Mouse (Mus musculus) C2C12 (cell line): ENCODE data around the gene Tmem220. TPM values are rescaled to one million over a fixed set of nuclear protein-coding genes. Genes with fewer than 3 reads are reported as not detected.

Experiments used
- H3K27me3 ChIP-seq: one replicate; pipeline ENCODE4 v1.6.1; 2011; ENCODE audit not compliant: control insufficient read depth, insufficient read depth, insufficient read length
- H3K36me3 ChIP-seq: one replicate; pipeline ENCODE4 v1.6.1; 2011; ENCODE audit not compliant: control insufficient read depth, insufficient read depth
- H3K4me3 ChIP-seq: one replicate; pipeline ENCODE4 v1.5.1; 2011; ENCODE audit warnings: mild to moderate bottlenecking, control low read depth; ENCODE audit not compliant: poor library complexity, insufficient read depth, severe bottlenecking
- H3K79me2 ChIP-seq: one replicate; pipeline ENCODE4 v1.6.1; 2011; ENCODE audit not compliant: control insufficient read depth, insufficient read depth
- H3K79me3 ChIP-seq: one replicate; pipeline ENCODE4 v1.6.1; 2011; ENCODE audit warnings: low read depth, control low read depth
- H3ac ChIP-seq: one replicate; pipeline ENCODE3; 2011; ENCODE audit warnings: low read depth; ENCODE audit not compliant: control insufficient read depth, insufficient read length
- CEBPB ChIP-seq: IDR thresholded peaks from one replicate; pipeline ENCODE4 v1.6.1; 2011; ENCODE audit warnings: low read depth, mild to moderate bottlenecking, control low read depth, moderate library complexity
- CTCF ChIP-seq: IDR thresholded peaks from one replicate; pipeline ENCODE4 v1.5.1; 2011; ENCODE audit not compliant: control insufficient read depth, insufficient read depth, insufficient read length
- FOSL1 ChIP-seq: IDR thresholded peaks from one replicate; pipeline ENCODE4 v1.8.0; 2011; ENCODE audit warnings: mild to moderate bottlenecking, low read length; ENCODE audit not compliant: poor library complexity, insufficient read depth, severe bottlenecking
- MAX ChIP-seq: IDR thresholded peaks from one replicate; pipeline ENCODE4 v1.6.1; 2011; ENCODE audit warnings: mild to moderate bottlenecking, control low read depth
- MYOD1 ChIP-seq: IDR thresholded peaks from one replicate; pipeline ENCODE4 v1.6.1; 2011; ENCODE audit warnings: low read depth; ENCODE audit not compliant: control insufficient read depth, insufficient read length
- MYOG ChIP-seq: IDR thresholded peaks from one replicate; pipeline ENCODE4 v1.6.1; 2011; ENCODE audit not compliant: control insufficient read depth, insufficient read length; ENCODE audit errors: extremely low read depth
- USF1 ChIP-seq: IDR thresholded peaks from one replicate; pipeline ENCODE4 v1.6.1; 2011; ENCODE audit warnings: low read depth, mild to moderate bottlenecking, control low read depth, moderate library complexity
- polyA plus RNA-seq: library from polyadenylated mRNA; unstranded; fragments of >200 nt; fragmentation: generic; extraction: Trizol; gene quantifications from one replicate; pipeline ENCODE4 v1.2.1, GENCODE M21; 2012; ENCODE audit warnings: missing spikeins

Tmem220 gene
- polyA plus RNA-seq, 1 experiment, result 0.09 TPM

- Histone ChIP-seq H3K4me3 (no peak overlapping the region), H3K36me3 (no peaks in the 10 kb centered on the region), H3ac (no peak overlapping the region), H3K27me3 (peaks cover 18% of the 10 kb centered on the region), H3K79me2 (no peaks in the 10 kb centered on the region), H3K79me3 (no peaks in the 10 kb centered on the region)
- TF ChIP-seq MAX (no peak), MYOD1 (peak; percentile 12)
Measured at GRCm38 (mm10) chr11:67081125-67081649, 56.2 kb downstream of the Tmem220 start.

GRCm38 (mm10) chr11:67082188-67082587 is 57.2 kb downstream of the Tmem220 start:
- no peak for TF ChIP-seq MYOD1
- no peak for TF ChIP-seq CTCF
- no peak for TF ChIP-seq MYOG
- TF ChIP-seq USF1, result no peak
- no peak for TF ChIP-seq MAX
- no peak for TF ChIP-seq CEBPB
- no peak for TF ChIP-seq FOSL1

GRCm38 (mm10) chr11:67082793-67083192 is 57.8 kb downstream of the Tmem220 start:
- Histone ChIP-seq H3K79me2 (no peaks in the 10 kb centered on the region), H3K27me3 (peaks cover 31% of the 10 kb centered on the region), H3K36me3 (no peaks in the 10 kb centered on the region), H3K79me3 (no peaks in the 10 kb centered on the region), H3K4me3 (no peak overlapping the region), H3ac (no peak overlapping the region)
- no peak for TF ChIP-seq CTCF
- TF ChIP-seq CEBPB, result no peak
- no peak for TF ChIP-seq USF1
- no peak for TF ChIP-seq MYOG
- no peak for TF ChIP-seq FOSL1
- no peak for TF ChIP-seq MYOD1
- TF ChIP-seq MAX, result no peak

More at GRCm38 (mm10) chr11:67082188-67082587, 57.2 kb downstream of the Tmem220 start:
- no peaks in the 10 kb centered on the region for H3K79me2 ChIP-seq
- no peak overlapping the region for H3K4me3 ChIP-seq
- no peaks in the 10 kb centered on the region for H3K79me3 ChIP-seq
- H3K27me3 ChIP-seq, result peaks cover 25% of the 10 kb centered on the region
- no peaks in the 10 kb centered on the region for H3K36me3 ChIP-seq
- H3ac ChIP-seq, result no peak overlapping the region

- Histone ChIP-seq H3K79me2 (no peaks in the 10 kb centered on the region), H3ac (no peak overlapping the region), H3K4me3 (no peak overlapping the region), H3K36me3 (no peaks in the 10 kb centered on the region), H3K27me3 (peaks cover 35% of the 10 kb centered on the region), H3K79me3 (no peaks in the 10 kb centered on the region)
- TF ChIP-seq CTCF (no peak), USF1 (no peak), MAX (no peak), MYOG (no peak), FOSL1 (no peak)
Measured at GRCm38 (mm10) chr11:67083239-67083638, 58.3 kb downstream of the Tmem220 start.

- no peak for TF ChIP-seq MYOG
- no peak for TF ChIP-seq MAX
- TF ChIP-seq CTCF, result no peak
- no peak for TF ChIP-seq MYOD1
- no peak for TF ChIP-seq USF1
- no peak for TF ChIP-seq CEBPB
- no peak for TF ChIP-seq FOSL1
- no peak overlapping the region for H3K4me3 ChIP-seq
- no peaks in the 10 kb centered on the region for H3K79me2 ChIP-seq
- H3K79me3 ChIP-seq, result no peaks in the 10 kb centered on the region
- no peak overlapping the region for H3ac ChIP-seq
- H3K36me3 ChIP-seq, result no peaks in the 10 kb centered on the region
- H3K27me3 ChIP-seq, result peaks cover 37% of the 10 kb centered on the region
Measured at GRCm38 (mm10) chr11:67083712-67084340, 58.9 kb downstream of the Tmem220 start.

Other genes starting within 250 kb of the Tmem220 start
- not detected for gene Pirt, start 113.2 kb upstream of the Tmem220 start, polyA plus RNA-seq
- not detected for gene Tmem238l, start 68.5 kb upstream of the Tmem220 start, polyA plus RNA-seq
- gene Adprm, start 27.4 kb downstream of the Tmem220 start, polyA plus RNA-seq, result 12.4 TPM
- gene Sco1, start 27.5 kb downstream of the Tmem220 start, polyA plus RNA-seq, result 8.3 TPM
- 0.56 TPM for gene Myh3, start 53.1 kb downstream of the Tmem220 start, polyA plus RNA-seq
- gene Myh2, start 145.9 kb downstream of the Tmem220 start, polyA plus RNA-seq, result not detected
- 0.02 TPM for gene Myh1, start 174.9 kb downstream of the Tmem220 start, polyA plus RNA-seq
- gene Myh4, start 212.9 kb downstream of the Tmem220 start, polyA plus RNA-seq, result not detected